Mouse (Mus musculus): Measurements from ENCODE around the gene Pgam1.
A peak's percentile ranks its signal among the peaks of the same experiment; 100 is the strongest.
"Not testable (repeated sequence)": the region's sequence is repeated elsewhere in the genome, so short reads cannot be mapped to it uniquely, and the experiment has no call there.

Pgam1 gene

GRCm38 (mm10) chr19:41912121-41913080 lies 678 bp downstream of the Pgam1 start:
- peak; percentile 51 to 72 for DNase-seq

GRCm38 (mm10) chr19:41913774-41914591 lies 2.3 kb downstream of the Pgam1 start:
- no peak for DNase-seq

- DNase-seq = not testable (repeated sequence)
Measured at GRCm38 (mm10) chr19:41914592-41914882, 2.8 kb downstream of the Pgam1 start.

- DNase-seq = no peak
Measured at GRCm38 (mm10) chr19:41915294-41915693, 3.6 kb downstream of the Pgam1 start.

- no peak for DNase-seq
Measured at GRCm38 (mm10) chr19:41916853-41917252, 5.1 kb downstream of the Pgam1 start.

- no peak for DNase-seq
Measured at GRCm38 (mm10) chr19:41919471-41919870, 7.7 kb downstream of the Pgam1 start.

- DNase-seq = no peak
Measured at GRCm38 (mm10) chr19:41920412-41921067, 8.8 kb downstream of the Pgam1 start.

GRCm38 (mm10) chr19:41932686-41933085 lies 21.0 kb downstream of the Pgam1 start:
- no peak for DNase-seq

- peak; percentile 98 to 99 for DNase-seq
Measured at GRCm38 (mm10) chr19:41933179-41934086, 21.7 kb downstream of the Pgam1 start, which contains the start of the genes Exosc1 and Zdhhc16. Gene Exosc1, minus strand, starts transcription at chr19:41933423. Gene Zdhhc16, plus strand, starts transcription at chr19:41933480.

- DNase-seq = no peak
Measured at GRCm38 (mm10) chr19:41934124-41934523, 22.4 kb downstream of the Pgam1 start.

- no peak for DNase-seq
Measured at GRCm38 (mm10) chr19:41935921-41936320, 24.2 kb downstream of the Pgam1 start.

GRCm38 (mm10) chr19:41938539-41938938 lies 26.8 kb downstream of the Pgam1 start:
- DNase-seq = no peak

- no peak for DNase-seq
Measured at GRCm38 (mm10) chr19:41943841-41944240, 32.1 kb downstream of the Pgam1 start.

- peak; percentile 36 to 37 for DNase-seq
Measured at GRCm38 (mm10) chr19:41952287-41952686, 40.6 kb downstream of the Pgam1 start.

GRCm38 (mm10) chr19:41953574-41953973 lies 41.9 kb downstream of the Pgam1 start:
- DNase-seq = no peak

Data from kidney, postnatal 4 days (tissue).